Mouse (Mus musculus) forebrain, embryonic 14.5 days (tissue): ENCODE measurements around the gene Ccdc84. TPM values are rescaled to one million over a fixed set of nuclear protein-coding genes. Genes with fewer than 3 reads are reported as not detected.
"Not testable (repeated sequence)": the region's sequence is repeated elsewhere in the genome, so short reads cannot be mapped to it uniquely, and the experiment has no call there.

Experiments used
- ATAC-seq: fragments of 200-750 bp; cut with Nextera tagmentation; 2 replicates; pipeline ENCODE4 v1.8.0; 2017; ENCODE audit warnings: mild to moderate bottlenecking, moderate library complexity
- DNase-seq: peaks from one replicate; pipeline ENCODE4 v3.0.0-alpha.2; 2015; ENCODE audit warnings: low spot score
- H3K27ac ChIP-seq: fragments of 300-500 bp; sonication (generic); 2 replicates; pipeline ENCODE4 v1.5.1; 2014; ENCODE audit warnings: low read depth, mild to moderate bottlenecking, control low read depth, low read length, moderate library complexity
- H3K27me3 ChIP-seq: fragments of 300-500 bp; sonication (generic); replicated peaks from 2 replicates; pipeline ENCODE4 v1.6.1; 2014; ENCODE audit warnings: low read length, control low read depth, mixed read lengths; ENCODE audit not compliant: control insufficient read depth, insufficient read depth
- H3K36me3 ChIP-seq: fragments of 300-500 bp; sonication (generic); 2 replicates; pipeline ENCODE4 v1.6.1; 2014; ENCODE audit warnings: low read length, control low read depth; ENCODE audit not compliant: control insufficient read depth, insufficient read depth
- H3K4me1 ChIP-seq: fragments of 300-500 bp; sonication (generic); 2 replicates; pipeline ENCODE4 v1.6.1; 2014; ENCODE audit warnings: antibody characterized with exemption, low read length, control low read depth; ENCODE audit not compliant: control insufficient read depth, insufficient read depth
- H3K4me2 ChIP-seq: fragments of 300-500 bp; sonication (generic); 2 replicates; pipeline ENCODE4 v1.6.1; 2014; ENCODE audit warnings: mild to moderate bottlenecking, control low read depth, low read length
- H3K4me3 ChIP-seq: fragments of 300-500 bp; sonication (generic); 2 replicates; pipeline ENCODE4 v1.5.1; 2014; ENCODE audit warnings: low read depth, low read length, control low read depth
- H3K9ac ChIP-seq: fragments of 300-500 bp; sonication (generic); 2 replicates; pipeline ENCODE4 v1.6.1; 2014; ENCODE audit warnings: mild to moderate bottlenecking, low read length, control low read depth, moderate library complexity
- H3K9me3 ChIP-seq: fragments of 300-500 bp; sonication (generic); replicated peaks from 2 replicates; pipeline ENCODE4 v1.6.1; 2016; ENCODE audit warnings: low read length, control low read depth, mixed read lengths; ENCODE audit not compliant: control insufficient read depth
- WGBS: fragments of 180-500 bp; shearing (Covaris S2); extraction: QIAGEN DNeasy Blood & Tissue Kit; methylation state at CpG from one replicate; pipeline ENCODE4 v1.1.7; 2014; 5-methylcytosine and 5-hydroxymethylcytosine counted together
- polyA plus RNA-seq: library from polyadenylated mRNA; unstranded; fragments of >200 nt; fragmentation: Nextera tagmentation; extraction: Ambion mirVana; gene quantifications from 2 replicates; pipeline ENCODE4 v1.2.1, GENCODE M21; 2014

Gene Ccdc84
- 21.6 and 25.2 TPM in 2 replicates for polyA plus RNA-seq

DNA sequence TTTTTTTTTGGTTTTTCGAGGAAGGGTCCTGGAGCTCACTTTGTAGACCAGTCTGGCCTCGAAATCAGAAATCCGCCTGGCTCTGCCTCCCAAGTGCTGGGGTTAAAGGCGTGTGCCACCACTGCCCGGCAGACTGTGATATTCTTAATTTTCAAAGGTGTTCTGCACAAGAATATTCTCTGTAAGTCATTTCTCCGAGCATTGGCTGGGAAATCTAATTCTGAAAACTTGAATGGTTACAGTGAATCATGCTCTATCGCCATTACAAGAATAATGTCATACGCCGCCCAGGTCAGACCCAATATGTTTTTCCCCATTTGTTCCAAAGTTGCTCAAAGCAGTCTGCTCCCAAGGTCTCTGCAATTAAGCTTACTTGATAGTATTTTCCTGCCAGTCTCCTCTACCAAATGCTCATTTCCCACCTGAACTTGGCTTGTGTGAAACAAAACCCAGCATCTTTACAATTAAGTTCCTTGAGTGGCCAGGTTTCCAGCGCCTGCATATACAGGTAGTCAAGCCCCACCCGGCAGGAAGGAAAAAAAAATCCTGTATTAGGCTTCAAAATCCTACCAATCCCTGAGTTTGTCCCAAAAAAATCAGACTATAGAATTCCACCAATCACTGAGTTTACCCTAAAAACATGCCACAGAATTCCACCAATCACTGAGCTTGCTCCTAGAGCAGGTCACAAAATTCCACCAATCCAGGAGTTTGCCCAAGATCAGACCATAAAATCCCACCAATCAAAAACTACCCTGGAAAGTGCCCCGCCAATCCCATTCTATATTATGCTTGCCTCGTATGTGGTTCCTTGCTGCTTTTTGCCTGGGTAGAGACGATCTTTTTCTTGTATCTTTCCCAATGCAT lies at the start of gene Ccdc84:
TSS of gene Ccdc84 (minus strand) at position 51 of the 867 bp plus-strand sequence.
- no peak for DNase-seq
- Histone ChIP-seq H3K9me3 (no peaks in the 10 kb centered on the region; the same call in 1 of the 2 replicates), H3K27ac (peak within 1 kb of the TSS; percentile 74), H3K27me3 (no peaks in the 10 kb centered on the region), H3K4me1 (peaks cover 6% of the 10 kb centered on the region), H3K9ac (peak within 1 kb of the TSS; percentile 84), H3K4me2 (peak within 1 kb of the TSS; percentile 94), H3K4me3 (peak within 1 kb of the TSS; percentile 72), H3K36me3 (peaks cover 12% of the 10 kb centered on the region; the same call in 1 of the 2 replicates)
- no peak for ATAC-seq
- WGBS, result 82% methylated on average over 14 of the region's 14 CpGs

DNA sequence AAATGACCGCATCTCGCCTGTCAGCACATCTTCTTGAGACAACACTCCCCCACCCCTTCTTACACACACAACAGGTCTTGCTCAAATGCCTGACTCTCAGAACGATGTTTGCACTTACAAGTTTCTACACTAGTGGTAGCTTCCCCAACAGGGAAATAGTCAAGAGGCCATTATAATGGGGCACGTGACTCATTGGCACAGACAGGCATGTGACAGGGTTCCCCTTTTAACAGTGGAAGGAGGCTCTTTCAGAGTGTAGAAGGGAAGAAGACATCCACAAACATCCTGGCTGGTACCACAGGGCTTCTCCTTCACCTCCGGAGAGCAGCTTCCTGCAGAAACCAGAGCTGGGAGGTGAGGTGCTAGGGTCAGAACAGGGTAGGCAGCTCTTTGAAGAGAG lies 43.6 kb upstream of the Ccdc84 start:
- Histone ChIP-seq H3K4me2 (no peak overlapping the region), H3K4me3 (no peak overlapping the region), H3K27me3 (no peaks in the 10 kb centered on the region), H3K9ac (no peak overlapping the region), H3K9me3 (no peaks in the 10 kb centered on the region), H3K4me1 (peaks cover 9% of the 10 kb centered on the region), H3K27ac (no peak overlapping the region), H3K36me3 (no peaks in the 10 kb centered on the region)
- WGBS, result 83% methylated on average over 5 of the region's 5 CpGs
- ATAC-seq (no peak), DNase-seq (no peak)

DNA sequence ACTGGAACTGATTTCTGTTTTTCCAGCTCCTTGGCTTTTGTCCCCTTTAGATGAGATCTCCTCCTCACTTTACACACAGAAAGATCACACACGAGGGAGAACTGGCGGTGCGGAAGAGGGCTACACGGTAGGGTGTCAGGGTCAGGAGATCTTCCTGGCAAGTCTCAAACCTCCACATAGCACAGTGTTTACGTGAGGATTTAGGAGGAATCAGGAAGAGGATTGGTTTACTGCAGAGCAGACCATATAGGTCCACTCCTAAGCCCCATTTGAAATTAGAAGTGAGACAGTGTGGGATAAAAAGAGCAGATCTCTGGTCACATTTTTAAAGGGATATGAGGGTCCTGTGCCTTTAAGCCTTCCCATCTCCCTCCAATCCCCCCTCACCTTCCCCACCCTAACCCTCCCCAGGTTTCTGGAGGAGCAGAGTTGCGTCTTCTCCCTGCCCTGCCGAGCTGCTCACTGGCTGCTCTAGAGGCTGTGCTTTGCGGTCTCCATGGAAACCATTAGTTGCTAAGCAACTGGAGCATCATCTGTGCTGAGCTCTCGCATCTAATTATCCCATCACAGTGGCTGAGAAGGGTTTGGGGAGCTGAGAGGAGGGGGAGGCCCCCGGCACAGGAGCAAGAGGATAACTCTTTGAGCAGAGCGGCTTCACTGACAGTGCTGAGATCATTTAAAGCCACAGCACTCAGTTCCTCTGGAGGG lies 38.8 kb upstream of the Ccdc84 start:
- H3K9me3 ChIP-seq, result no peaks in the 10 kb centered on the region
- no peaks in the 10 kb centered on the region for H3K36me3 ChIP-seq
- peak overlapping the region; percentile 44; the same call in 1 of the 2 replicates for H3K9ac ChIP-seq
- 2% methylated on average over 11 of the region's 11 CpGs for WGBS
- ATAC-seq (peak; percentile 97), DNase-seq (peak; percentile 99)
- no peak overlapping the region for H3K4me3 ChIP-seq
- no peaks in the 10 kb centered on the region for H3K27me3 ChIP-seq
- peak overlapping the region; percentile 91 for H3K27ac ChIP-seq
- peak overlapping the region; percentile 42 for H3K4me2 ChIP-seq
- H3K4me1 ChIP-seq, result peaks cover 25% of the 10 kb centered on the region

DNA sequence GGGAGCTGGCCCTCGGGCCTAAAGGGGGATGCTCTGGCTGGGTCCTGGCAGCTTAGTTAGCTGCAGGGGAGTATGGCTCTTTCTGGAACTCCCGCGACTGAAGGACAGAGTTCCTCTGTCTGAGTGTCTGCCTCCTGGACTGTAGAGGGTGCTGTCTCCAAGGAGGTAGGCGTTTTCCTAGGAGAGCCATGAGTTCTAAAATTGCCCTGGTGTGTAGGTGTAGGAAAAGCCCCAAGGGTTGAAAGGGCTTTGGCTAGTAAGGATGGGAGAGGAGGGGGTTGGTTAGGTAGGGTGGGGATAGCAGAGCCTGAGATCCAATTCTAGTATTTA lies 36.5 kb upstream of the Ccdc84 start, which contains the start of gene Upk2:
TSS of gene Upk2 (minus strand) at position 86 of the 330 bp plus-strand sequence.
- DNase-seq (peak; percentile 25), ATAC-seq (no peak)
- H3K36me3 ChIP-seq, result no peaks in the 10 kb centered on the region
- H3K4me2 ChIP-seq, result no peak within 1 kb of the TSS
- no peaks in the 10 kb centered on the region for H3K27me3 ChIP-seq
- no peak within 1 kb of the TSS for H3K4me3 ChIP-seq
- WGBS, result 23% methylated on average over 4 of the region's 4 CpGs
- H3K27ac ChIP-seq, result 0 out of 2 replicates have a peak within 1 kb of the TSS, but pooled peaks have one; percentile 27
- no peaks in the 10 kb centered on the region for H3K9me3 ChIP-seq
- H3K9ac ChIP-seq, result no peak within 1 kb of the TSS
- H3K4me1 ChIP-seq, result peaks cover 25% of the 10 kb centered on the region

DNA sequence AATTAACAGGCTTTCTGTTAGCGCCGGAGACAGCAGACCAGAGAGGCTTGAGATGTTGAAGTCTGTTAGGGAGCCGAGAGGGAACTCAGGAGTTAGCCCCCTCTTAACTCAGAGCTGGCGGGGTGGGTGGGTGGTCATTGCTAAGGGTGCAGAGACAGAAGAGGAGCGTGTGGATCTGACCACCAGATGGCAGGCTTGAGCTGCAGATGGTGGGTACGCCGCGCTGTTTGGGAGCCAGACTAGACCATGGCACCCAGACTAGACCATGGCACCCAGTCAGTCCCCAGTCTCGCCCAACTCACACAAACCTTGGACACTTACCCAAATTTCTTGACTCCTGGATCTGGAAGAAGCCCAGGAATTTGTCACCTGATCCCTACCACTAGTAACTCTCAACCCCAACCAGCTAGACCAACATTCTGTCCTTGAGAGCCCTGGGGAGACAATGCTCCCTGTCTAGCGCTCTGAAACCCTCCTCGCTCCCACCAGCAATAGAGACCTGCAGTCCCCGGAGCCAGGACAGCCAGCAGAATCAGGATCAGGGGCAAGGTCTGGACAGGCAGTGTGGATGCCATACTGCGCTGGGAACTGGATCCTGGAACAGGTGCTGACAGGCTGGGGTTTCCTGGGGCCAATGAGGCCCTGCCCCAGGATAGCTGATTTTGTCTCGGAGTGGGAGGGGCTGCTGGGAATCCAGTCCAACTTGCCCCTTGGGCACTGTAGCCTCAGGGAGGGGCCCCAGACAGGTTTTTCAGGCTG lies 35.9 kb upstream of the Ccdc84 start:
- peak; percentile 90 for DNase-seq
- Histone ChIP-seq H3K4me2 (no peak overlapping the region), H3K9ac (no peak overlapping the region), H3K4me3 (no peak overlapping the region), H3K4me1 (peaks cover 25% of the 10 kb centered on the region), H3K9me3 (no peaks in the 10 kb centered on the region), H3K27ac (0 out of 2 replicates have a peak overlapping the region, but pooled peaks have one; percentile 27), H3K36me3 (no peaks in the 10 kb centered on the region), H3K27me3 (no peaks in the 10 kb centered on the region)
- WGBS, result 13% methylated on average over 14 of the region's 14 CpGs
- peak; percentile 76 for ATAC-seq

DNA sequence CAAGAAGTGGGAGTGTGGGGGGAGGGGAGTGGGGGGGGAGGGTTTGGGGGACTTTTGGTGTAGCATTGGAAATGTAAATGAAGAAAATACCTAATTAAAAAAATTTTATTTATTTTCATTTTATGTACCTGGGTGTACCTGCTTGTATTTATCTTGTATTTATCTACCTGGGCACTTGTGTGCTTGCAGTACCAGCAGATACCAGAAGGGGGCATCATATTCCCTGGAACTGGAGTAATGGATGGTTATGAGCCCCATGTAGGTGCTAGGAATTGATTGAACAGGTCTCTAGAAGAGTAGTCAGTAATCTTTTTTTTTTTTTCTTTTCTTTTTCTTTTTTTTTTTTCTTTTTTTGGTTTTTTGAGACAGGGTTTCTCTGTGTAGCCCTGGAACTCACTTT lies 32.0 kb upstream of the Ccdc84 start:
- Histone ChIP-seq H3K4me1 (peaks cover 4% of the 10 kb centered on the region; the same call in 1 of the 2 replicates), H3K4me3 (no peak overlapping the region), H3K9me3 (no peaks in the 10 kb centered on the region), H3K27me3 (no peaks in the 10 kb centered on the region), H3K9ac (no peak overlapping the region), H3K4me2 (no peak overlapping the region), H3K27ac (no peak overlapping the region), H3K36me3 (no peaks in the 10 kb centered on the region)
- DNase-seq (no peak), ATAC-seq (no peak)

DNA sequence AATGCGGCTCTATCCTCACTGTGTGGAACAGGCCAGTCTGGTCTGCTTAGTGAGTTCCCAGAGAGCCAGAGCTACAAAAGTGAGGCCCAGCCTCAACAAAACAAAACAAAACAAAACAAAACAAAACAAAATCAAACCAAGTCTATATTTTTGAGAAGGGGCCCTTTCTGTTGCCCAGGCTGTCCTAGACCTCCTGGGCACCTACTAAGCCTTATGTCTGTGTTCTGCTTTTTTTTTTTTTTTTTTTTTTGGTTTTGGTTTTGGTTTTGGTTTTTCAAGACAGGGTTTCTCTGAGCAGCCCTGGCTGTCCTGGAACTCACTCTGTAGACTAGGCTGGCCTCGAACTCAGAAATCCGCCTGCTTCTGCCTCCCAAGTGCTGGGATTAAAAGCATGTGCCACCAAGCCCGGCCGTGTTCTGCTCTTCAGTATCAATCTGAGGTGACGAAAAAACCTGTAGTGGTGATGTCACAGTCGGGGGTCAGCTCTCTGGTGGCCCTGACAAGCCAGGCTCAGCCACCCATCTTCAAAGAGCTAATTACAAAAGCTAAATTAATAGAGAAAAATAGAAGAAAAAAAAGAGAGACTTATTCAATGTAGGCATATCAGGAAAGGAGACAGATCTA lies 26.1 kb upstream of the Ccdc84 start:
- H3K4me3 ChIP-seq, H3K9me3 ChIP-seq, H3K9ac ChIP-seq, H3K4me2 ChIP-seq, H3K27me3 ChIP-seq, DNase-seq, H3K27ac ChIP-seq, H3K4me1 ChIP-seq, ATAC-seq, H3K36me3 ChIP-seq: not testable (repeated sequence)
- WGBS, result 84% methylated on average over 7 of the region's 7 CpGs

DNA sequence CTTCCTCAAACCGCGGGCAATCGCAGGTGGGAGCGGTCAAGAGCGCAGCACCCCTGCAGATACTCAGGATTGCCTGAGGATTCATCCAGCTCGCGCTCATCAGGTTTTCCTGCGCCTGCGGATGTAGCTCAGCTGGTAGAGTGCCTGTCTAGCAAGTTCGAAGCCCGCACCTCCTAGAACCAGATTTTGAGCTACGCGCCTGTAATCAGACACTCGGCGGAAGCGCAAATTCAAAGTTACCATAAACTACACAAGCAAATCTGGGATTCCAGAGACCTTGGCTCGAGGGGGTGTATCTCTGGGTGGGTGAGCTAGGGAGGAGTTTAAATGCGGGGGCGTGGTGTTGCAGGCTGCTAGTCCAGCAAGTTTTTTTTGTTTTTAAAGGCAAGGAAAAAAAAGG lies 22.6 kb upstream of the Ccdc84 start, which contains the start of gene Foxr1:
TSS of gene Foxr1 (minus strand) at position 176 of the 400 bp plus-strand sequence.
- Histone ChIP-seq H3K27ac (no peak within 1 kb of the TSS), H3K27me3 (no peaks in the 10 kb centered on the region), H3K9ac (no peak within 1 kb of the TSS), H3K36me3 (no peaks in the 10 kb centered on the region), H3K4me3 (no peak within 1 kb of the TSS), H3K9me3 (no peaks in the 10 kb centered on the region), H3K4me2 (no peak within 1 kb of the TSS), H3K4me1 (no peaks in the 10 kb centered on the region)
- ATAC-seq (no peak), DNase-seq (no peak)
- 85% methylated on average over 19 of the region's 19 CpGs for WGBS
